Mouse (Mus musculus): Measurements from ENCODE around the gene Mest. TPM values are rescaled to one million over a fixed set of nuclear protein-coding genes. Genes with fewer than 3 reads are reported as not detected.

Gene Mest
- polyA plus RNA-seq, 1 experiment from 2014 or later: 2,537 TPM

DNA sequence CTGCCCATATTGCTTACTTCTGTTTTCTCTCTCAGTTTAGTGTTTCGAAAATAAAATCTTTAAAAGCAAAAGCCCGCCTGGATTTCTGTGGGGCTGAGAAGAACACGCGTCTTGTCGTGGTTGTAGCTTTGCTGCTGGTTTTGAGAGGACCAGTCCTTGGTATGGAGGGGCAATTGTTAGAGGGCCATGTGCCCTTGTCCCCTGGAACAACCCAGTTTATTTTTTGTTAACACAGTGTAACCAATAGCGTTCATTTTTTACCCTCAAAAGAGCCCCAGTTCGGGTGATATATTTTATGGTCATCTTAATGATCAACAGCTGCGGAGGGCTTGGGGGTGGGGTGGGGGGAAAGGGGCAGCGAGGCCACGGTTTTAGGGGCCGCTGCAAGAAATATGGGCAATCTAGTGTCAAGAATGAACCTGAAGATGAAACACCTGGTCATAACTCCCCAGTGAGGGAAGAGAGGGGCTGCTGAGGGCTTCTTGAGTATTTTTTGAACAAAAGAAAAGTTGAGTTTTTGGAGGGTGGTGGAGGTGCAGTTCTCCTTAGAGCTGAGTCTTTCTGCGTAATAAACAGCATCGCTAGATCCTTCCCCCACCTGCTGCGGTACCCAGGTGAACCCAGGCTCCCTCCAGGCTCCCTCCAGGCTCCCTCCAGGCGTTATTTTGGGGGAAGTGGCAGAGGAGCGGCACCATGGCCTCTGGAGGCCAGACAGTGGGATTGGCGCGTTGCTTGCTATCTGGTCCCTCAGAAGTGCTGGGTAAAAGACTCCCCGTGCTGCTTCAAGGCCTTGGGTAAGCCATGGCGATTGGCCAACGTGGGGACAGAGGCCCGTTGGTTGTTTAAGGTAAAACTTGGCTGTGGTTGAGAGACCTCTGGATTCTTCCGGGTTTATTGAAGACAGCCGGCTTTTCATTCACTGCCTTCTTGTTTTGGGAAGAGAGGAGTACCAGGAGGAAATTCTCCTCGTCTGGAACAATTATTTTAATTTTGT, 12.7 kb upstream of the Mest start:
- no peak overlapping the region for H3K9ac ChIP-seq
- no peak for ATAC-seq (ENCODE audit: extremely low read depth, insufficient number of reproducible peaks, low FRiP score, low TSS enrichment)
- H3K4me1 ChIP-seq: peaks cover 15% of the 10 kb centered on the region
- no peak overlapping the region for H3K27ac ChIP-seq (replicated peaks)
- H3K27me3 ChIP-seq (replicated peaks): no peaks in the 10 kb centered on the region
- no peak overlapping the region for H3K4me2 ChIP-seq
- no peak overlapping the region for H3K4me3 ChIP-seq
- 56% methylated on average over 25 of the region's 25 CpGs for WGBS
- H3K9me3 ChIP-seq: no peaks in the 10 kb centered on the region
- no peaks in the 10 kb centered on the region for H3K36me3 ChIP-seq

DNA sequence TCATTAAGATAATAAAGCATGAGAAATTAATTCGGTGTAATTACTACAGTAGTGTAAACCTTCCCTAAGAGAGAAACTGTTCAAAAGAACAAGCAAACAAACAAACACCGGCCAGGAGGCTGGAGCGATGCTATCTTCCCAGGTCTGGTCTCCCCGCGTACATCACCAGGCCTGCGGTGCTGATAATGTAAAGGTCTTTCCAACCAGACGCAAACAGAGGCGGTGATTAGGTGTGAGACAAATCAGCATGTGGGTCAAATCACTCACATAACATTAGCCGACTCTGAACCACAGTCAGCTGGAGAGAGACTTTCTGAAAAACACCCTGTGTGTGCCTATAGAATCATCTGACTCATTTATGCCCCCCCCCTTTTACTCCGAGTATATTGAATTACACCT, 12.0 kb upstream of the Mest start:
- no peak overlapping the region for H3K4me3 ChIP-seq
- 0 out of 2 replicates have a peak overlapping the region, but pooled peaks have one; percentile 14 for H3K27ac ChIP-seq (replicated peaks)
- WGBS: 30% methylated on average over 10 of the region's 10 CpGs

DNA sequence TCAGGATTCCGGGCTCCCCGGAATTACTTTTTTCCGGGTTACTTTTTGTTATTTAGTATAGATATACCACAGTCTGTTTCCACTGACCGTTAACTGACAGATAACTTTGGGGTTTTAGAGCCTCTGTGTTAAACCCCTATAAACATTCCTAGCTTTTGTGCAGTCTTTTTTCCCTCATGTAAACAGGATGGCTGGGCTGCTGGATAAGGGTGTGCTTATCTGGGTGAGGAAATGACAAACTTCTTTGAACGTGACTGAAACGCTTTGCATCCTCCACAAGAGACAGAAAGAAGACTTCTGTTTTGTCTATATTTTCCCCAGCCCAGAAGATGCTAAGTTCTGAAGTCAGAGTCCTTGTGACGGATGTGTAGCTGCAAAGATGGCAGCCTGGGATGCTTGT, 10.9 kb upstream of the Mest start:
- peak; percentile 42; the same call in 1 of the 2 replicates for ATAC-seq (ENCODE audit: extremely low read depth, insufficient number of reproducible peaks, low FRiP score, low TSS enrichment)

More for the DNA sequence above, 12.0 kb upstream of the Mest start:
- peaks cover 18% of the 10 kb centered on the region for H3K4me1 ChIP-seq
- no peaks in the 10 kb centered on the region for H3K9me3 ChIP-seq
- H3K4me2 ChIP-seq: no peak overlapping the region
- H3K9ac ChIP-seq: no peak overlapping the region
- no peaks in the 10 kb centered on the region for H3K27me3 ChIP-seq (replicated peaks)
- ATAC-seq (ENCODE audit: extremely low read depth, insufficient number of reproducible peaks, low FRiP score, low TSS enrichment): no peak
- H3K36me3 ChIP-seq: no peaks in the 10 kb centered on the region

DNA sequence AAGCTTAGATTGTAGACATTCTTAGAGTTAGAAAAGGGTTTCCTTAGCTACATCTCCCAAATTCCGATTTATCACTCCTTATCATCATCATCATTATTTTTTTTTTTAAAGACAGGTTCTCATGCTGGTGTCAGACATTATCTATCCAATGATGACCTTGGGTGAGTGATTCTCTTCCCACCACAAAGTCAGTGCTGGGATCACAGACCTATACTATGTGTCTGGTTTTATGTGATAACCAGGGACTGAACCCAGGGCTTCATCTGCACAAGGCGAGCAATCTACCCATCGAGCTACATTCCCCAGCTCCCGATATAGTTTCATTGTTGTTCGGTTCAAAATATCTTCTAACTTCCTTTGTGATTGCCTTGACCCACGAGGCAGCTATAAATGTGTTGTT, 9.9 kb upstream of the Mest start:
- no peak overlapping the region for H3K9ac ChIP-seq
- H3K27ac ChIP-seq (replicated peaks): peak overlapping the region; percentile 40
- no peaks in the 10 kb centered on the region for H3K36me3 ChIP-seq
- H3K27me3 ChIP-seq (replicated peaks): no peaks in the 10 kb centered on the region
- no peak for ATAC-seq (ENCODE audit: extremely low read depth, insufficient number of reproducible peaks, low FRiP score, low TSS enrichment)
- H3K9me3 ChIP-seq: no peaks in the 10 kb centered on the region
- 71% methylated on average over 6 of the region's 6 CpGs for WGBS
- H3K4me3 ChIP-seq: no peak overlapping the region
- peaks cover 18% of the 10 kb centered on the region for H3K4me1 ChIP-seq
- H3K4me2 ChIP-seq: no peak overlapping the region

More for the DNA sequence above, 10.9 kb upstream of the Mest start:
- no peak overlapping the region for H3K4me3 ChIP-seq
- H3K27ac ChIP-seq (replicated peaks): peak overlapping the region; percentile 51
- H3K9ac ChIP-seq: no peak overlapping the region
- no peaks in the 10 kb centered on the region for H3K9me3 ChIP-seq
- WGBS: 43% methylated on average over 7 of the region's 7 CpGs
- no peaks in the 10 kb centered on the region for H3K27me3 ChIP-seq (replicated peaks)
- H3K4me2 ChIP-seq: no peak overlapping the region
- peaks cover 18% of the 10 kb centered on the region for H3K4me1 ChIP-seq
- no peaks in the 10 kb centered on the region for H3K36me3 ChIP-seq

DNA sequence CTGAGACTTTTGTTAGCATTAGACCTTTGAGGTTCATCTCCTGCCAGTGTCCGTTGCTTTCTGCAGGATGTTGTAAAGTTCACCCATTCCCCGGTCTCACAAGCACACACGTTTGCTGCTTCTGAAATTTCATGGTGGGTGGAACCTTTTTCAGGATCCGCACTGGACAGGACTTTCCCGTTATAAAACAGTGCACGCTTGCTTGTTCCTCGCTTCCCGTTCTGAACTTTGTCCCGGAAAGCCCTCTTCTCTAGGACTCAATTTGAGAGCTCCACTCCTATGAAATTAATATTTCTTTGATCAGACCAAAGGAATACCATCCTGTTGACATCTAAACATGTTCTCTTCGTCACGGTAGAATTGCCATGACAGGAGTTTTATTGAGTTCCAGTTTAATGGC, 9.5 kb upstream of the Mest start:
- Histone ChIP-seq H3K36me3 (no peaks in the 10 kb centered on the region), H3K4me2 (no peak overlapping the region), H3K27me3 (replicated peaks) (no peaks in the 10 kb centered on the region), H3K27ac (replicated peaks) (peak overlapping the region; percentile 40), H3K4me3 (no peak overlapping the region), H3K9ac (no peak overlapping the region), H3K9me3 (no peaks in the 10 kb centered on the region), H3K4me1 (peaks cover 18% of the 10 kb centered on the region)
- no peak for ATAC-seq (ENCODE audit: extremely low read depth, insufficient number of reproducible peaks, low FRiP score, low TSS enrichment)
- 82% methylated on average over 11 of the region's 11 CpGs for WGBS

DNA sequence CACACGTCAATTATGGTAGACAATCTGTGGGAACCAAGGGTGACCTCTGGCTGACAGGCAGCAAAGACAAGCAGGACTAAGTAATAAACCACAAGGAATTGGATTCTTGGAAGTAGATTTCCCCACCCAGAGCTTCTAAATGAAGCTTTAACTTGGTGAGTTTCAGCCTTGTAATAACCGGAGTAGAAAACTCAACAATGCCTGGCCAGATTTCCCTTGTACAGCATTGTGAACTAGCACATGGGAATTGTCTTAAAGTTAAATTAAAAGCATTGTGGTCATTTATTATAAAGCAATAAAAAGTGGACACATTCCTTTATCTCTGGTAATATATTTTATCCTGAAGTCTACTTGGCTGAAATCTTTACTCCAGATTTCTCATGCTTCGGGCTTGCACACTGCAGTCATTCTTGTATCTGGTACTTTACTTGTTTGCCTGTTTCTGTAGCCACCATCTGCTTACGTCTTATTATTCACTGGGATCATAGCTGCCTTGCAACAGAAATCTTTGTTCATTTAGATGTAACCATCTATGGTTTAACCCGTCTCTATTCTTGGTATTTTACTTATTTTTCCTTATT, 8.4 kb upstream of the Mest start:
- H3K4me1 ChIP-seq: peaks cover 18% of the 10 kb centered on the region
- no peak overlapping the region for H3K27ac ChIP-seq (replicated peaks)
- WGBS: 75% methylated on average over 5 of the region's 5 CpGs
- H3K36me3 ChIP-seq: no peaks in the 10 kb centered on the region
- no peak overlapping the region for H3K4me2 ChIP-seq
- ATAC-seq (ENCODE audit: extremely low read depth, insufficient number of reproducible peaks, low FRiP score, low TSS enrichment): no peak
- H3K9me3 ChIP-seq: no peaks in the 10 kb centered on the region
- no peak overlapping the region for H3K9ac ChIP-seq
- H3K4me3 ChIP-seq: no peak overlapping the region
- H3K27me3 ChIP-seq (replicated peaks): no peaks in the 10 kb centered on the region

DNA sequence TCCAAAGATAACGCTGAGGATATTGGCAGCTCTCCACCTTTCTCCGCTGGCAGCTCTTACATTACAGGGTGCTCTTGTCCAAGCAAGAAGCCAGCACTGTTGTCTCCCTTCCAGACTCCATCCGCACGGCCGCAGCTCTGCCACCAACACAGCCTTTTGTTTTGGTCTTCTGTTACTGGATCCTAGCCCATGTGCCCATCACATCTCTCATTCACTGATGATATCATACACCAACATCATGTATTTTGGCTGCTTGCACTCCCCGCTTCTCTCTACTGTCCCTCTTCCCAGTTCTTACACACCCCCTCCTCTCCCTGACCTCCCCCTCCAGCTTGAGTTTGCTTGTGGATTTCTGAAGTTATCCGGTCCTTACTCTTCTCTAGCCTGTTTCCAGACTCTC, 6.6 kb upstream of the Mest start:
- peaks cover 23% of the 10 kb centered on the region for H3K4me1 ChIP-seq
- 71% methylated on average over 7 of the region's 7 CpGs for WGBS
- ATAC-seq (ENCODE audit: extremely low read depth, insufficient number of reproducible peaks, low FRiP score, low TSS enrichment): no peak
- H3K27me3 ChIP-seq (replicated peaks): no peaks in the 10 kb centered on the region
- no peaks in the 10 kb centered on the region; the same call in 1 of the 2 replicates for H3K9me3 ChIP-seq
- 0 out of 2 replicates have a peak overlapping the region, but pooled peaks have one; percentile 20 for H3K27ac ChIP-seq (replicated peaks)
- no peak overlapping the region for H3K4me2 ChIP-seq
- H3K4me3 ChIP-seq: no peak overlapping the region
- H3K36me3 ChIP-seq: no peaks in the 10 kb centered on the region
- H3K9ac ChIP-seq: no peak overlapping the region

DNA sequence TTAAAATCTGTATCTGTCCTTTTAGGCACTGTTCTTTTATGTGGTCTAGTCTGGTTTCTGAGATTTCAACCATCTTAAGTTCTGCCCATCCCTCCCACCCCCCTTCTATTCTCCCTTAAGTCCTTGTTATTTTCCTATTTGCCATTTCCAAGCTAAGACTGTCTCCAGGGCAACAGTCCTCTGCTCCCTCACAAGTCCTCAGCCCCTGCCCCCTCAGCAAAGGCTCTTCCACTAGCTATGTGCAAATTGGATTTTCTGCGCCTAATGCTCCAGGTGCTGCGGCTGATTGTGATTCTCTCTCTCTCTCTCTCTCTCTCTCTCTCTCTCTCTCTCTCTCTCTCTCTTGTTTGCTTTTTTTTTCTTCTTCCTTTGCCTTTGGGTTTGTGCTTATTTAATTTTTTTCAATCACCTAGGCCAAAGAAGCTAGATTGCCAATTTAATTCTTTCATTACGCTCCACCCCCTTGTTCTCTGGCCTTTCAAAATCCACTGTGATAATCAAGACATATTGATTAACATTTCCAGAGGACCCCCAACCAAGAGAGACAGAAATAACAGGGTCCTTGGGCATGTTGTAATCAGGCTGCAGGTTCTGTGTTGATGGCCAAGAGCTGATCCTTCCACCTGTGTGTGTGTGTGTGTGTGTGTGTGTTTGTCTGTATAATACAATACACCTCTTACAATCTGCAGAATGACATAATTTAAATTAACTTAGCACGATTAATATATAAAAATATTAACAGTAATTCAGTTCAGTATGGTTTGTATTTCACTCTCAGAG, 772 bp upstream of the Mest start:
- ATAC-seq (ENCODE audit: extremely low read depth, insufficient number of reproducible peaks, low FRiP score, low TSS enrichment): no peak
- Histone ChIP-seq H3K27me3 (replicated peaks) (no peaks in the 10 kb centered on the region), H3K4me3 (no peak overlapping the region), H3K9ac (no peak overlapping the region), H3K27ac (replicated peaks) (no peak overlapping the region), H3K36me3 (no peaks in the 10 kb centered on the region), H3K4me2 (no peak overlapping the region), H3K4me1 (peaks cover 27% of the 10 kb centered on the region), H3K9me3 (no peaks in the 10 kb centered on the region; the same call in 1 of the 2 replicates)
- WGBS: 66% methylated on average over 4 of the region's 4 CpGs

DNA sequence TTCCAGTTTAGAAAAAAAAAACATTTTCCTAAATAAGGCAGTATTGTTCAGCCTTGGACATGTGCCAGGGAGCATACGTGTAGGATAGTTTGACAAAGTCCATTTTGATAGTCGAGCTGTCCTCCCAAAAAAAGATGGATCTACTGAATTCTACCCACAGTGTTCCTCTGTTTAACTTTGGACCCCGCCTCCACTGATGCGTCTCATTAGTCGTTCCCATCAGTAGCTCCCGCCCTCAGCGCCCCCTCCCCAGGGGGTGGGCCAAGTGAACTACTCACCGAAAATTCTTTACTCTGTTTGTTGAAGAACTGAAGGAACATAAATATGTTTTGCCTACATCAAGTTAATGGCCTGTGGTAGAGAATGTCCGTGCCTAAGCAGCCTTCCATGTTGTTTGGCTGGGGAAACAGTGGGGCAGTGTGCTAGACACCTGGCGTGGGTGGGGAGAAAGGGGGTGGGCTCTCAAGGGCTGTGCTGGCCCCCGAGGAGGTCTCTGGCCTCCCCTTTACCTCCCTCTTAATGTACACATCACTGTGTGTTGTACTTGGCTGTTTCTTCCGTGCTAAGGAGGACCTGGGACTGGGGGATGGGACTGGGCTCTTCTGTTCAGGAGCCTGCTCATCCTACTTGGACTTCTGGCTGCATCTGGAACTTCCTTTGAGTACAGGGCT, 7.1 kb downstream of the Mest start:
- Histone ChIP-seq H3K27me3 (replicated peaks) (no peaks in the 10 kb centered on the region), H3K4me3 (no peak overlapping the region), H3K9ac (no peak overlapping the region), H3K4me1 (peaks cover 35% of the 10 kb centered on the region), H3K4me2 (no peak overlapping the region), H3K27ac (replicated peaks) (peak overlapping the region; percentile 39; the same call in 1 of the 2 replicates), H3K9me3 (peaks cover 10% of the 10 kb centered on the region), H3K36me3 (0 out of 2 replicates have a peak, but pooled peaks cover 2% of the 10 kb centered on the region)
- 0 out of 2 replicates have a peak, but pooled peaks have one; percentile 25 for ATAC-seq (ENCODE audit: extremely low read depth, insufficient number of reproducible peaks, low FRiP score, low TSS enrichment)
- 55% methylated on average over 12 of the region's 12 CpGs for WGBS

DNA sequence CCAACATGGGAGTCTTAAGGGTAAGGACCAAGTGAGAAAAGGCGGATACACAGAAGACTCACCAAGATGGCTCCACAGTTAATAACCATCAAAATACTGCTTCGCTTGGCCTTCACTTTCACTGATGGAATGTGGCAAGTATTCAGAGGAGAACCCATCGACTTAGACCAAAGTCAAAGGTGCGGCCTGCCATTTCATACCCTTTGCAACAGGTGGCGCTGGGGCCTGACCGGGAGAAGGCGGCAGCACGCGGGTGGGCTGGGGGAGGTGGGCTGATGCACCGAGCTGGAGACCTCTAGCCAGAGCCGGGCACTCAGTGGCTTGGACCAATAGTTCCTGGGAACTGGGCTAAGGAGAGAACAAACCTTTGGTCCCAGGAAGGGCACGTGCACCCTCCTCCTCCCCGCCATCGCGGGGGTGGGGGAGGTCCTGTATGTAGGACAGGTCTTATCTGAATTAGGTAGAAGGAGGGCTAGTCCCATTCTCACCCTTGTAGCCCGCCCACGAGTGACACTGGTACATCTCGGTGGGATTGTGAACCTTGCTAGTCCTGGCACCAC, 9.3 kb downstream of the Mest start:
- H3K4me1 ChIP-seq: peaks cover 35% of the 10 kb centered on the region
- no peak for ATAC-seq (ENCODE audit: extremely low read depth, insufficient number of reproducible peaks, low FRiP score, low TSS enrichment)
- no peak overlapping the region for H3K4me3 ChIP-seq
- peaks cover 32% of the 10 kb centered on the region for H3K9me3 ChIP-seq
- no peak overlapping the region for H3K9ac ChIP-seq
- no peak overlapping the region for H3K27ac ChIP-seq (replicated peaks)
- 48% methylated on average over 18 of the region's 18 CpGs for WGBS
- no peaks in the 10 kb centered on the region for H3K27me3 ChIP-seq (replicated peaks)
- no peak overlapping the region for H3K4me2 ChIP-seq
- peaks cover 5% of the 10 kb centered on the region; the same call in 1 of the 2 replicates for H3K36me3 ChIP-seq

Data from heart, embryonic 13.5 days (tissue).